In the genomic region with DNA sequence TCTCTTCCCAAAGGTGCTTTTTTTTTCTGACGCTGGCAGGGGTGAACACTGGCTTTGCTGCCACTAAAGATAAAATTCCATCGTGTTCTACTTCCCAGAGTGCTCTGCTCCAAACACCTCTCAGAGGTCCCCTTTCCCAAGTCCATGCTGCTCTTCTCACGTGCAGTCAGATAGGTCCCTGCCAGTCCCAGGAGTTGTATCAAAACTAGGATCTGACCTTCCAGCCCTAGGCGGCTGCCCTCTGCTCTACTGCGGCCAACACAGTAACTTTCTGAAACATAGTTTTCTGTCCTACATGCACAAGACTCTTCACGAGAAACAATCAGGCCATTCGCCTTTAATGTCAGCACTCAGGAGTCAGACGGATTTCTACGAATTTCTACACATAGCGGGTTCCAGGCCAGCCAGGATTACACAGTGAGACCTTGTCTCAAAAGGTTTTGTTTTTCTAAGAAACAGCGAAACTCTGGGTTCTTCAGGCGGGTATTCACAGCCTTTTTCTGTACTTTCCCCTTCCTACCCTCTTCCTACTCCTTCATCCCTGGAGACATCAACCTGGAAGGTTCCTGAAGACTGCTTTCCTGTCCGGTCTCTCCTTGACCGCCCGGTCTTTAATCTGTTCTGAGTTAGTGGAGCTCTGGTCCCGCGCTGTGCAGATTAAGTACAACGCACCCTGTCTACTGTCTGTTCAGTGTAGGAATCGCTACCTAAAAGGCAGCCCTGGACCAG, we compare ENCODE assay signal across 8 mouse cellular contexts. TPM values are rescaled to one million over a fixed set of nuclear protein-coding genes. Genes with fewer than 3 reads are reported as not detected.
DNase-seq lines count a peak whose midpoint lies in the region; ATAC-seq lines count a peak whose summit lies in the region.

No protein-coding gene starts in this region.

- peak overlapping the region; percentile 70 for H3K4me2 ChIP-seq in forebrain, embryonic 14.5 days (ENCODE audit: low read length)
- H3K4me2 ChIP-seq in limb, embryonic 13.5 days (replicated peaks): peak overlapping the region; percentile 71
- H3K4me2 ChIP-seq in stomach, embryonic 15.5 days: peak overlapping the region; percentile 75

- 33% methylated on average over 19 of the region's 19 CpGs for WGBS in forebrain, embryonic 14.5 days
- WGBS in limb, embryonic 13.5 days: 30% methylated on average over 19 of the region's 19 CpGs
- 21% methylated on average over 19 of the region's 19 CpGs for WGBS in stomach, embryonic 15.5 days

- peak overlapping the region; percentile 60 for H3K4me3 ChIP-seq in forebrain, embryonic 14.5 days (ENCODE audit: low read depth, low read length)
- peak overlapping the region; percentile 58 for H3K4me3 ChIP-seq in limb, embryonic 13.5 days
- H3K4me3 ChIP-seq in stomach, embryonic 15.5 days (replicated peaks): peak overlapping the region; percentile 57

- peak; percentile 9 for DNase-seq in embryo, embryonic 10 days (ENCODE audit: low spot score)
- no peak for DNase-seq in embryo, embryonic 9.5 days (ENCODE audit: extremely low spot score)
- no peak for DNase-seq in forebrain, embryonic 14.5 days (ENCODE audit: low spot score)
- no peak for DNase-seq in gastrocnemius, postnatal 25 days
- no peak for DNase-seq in right cerebral cortex, adult 2 months (ENCODE audit: low spot score in 2 of 2)

- peak overlapping the region; percentile 67; the same call in 1 of the 2 replicates for H3K27ac ChIP-seq in forebrain, embryonic 14.5 days (ENCODE audit: low read depth, low read length)
- H3K27ac ChIP-seq in limb, embryonic 13.5 days: peak overlapping the region; percentile 93
- peak overlapping the region; percentile 84 for H3K27ac ChIP-seq in stomach, embryonic 15.5 days

- 0 out of 2 replicates have a peak, but pooled peaks cover 2% of the 10 kb centered on the region for H3K4me1 ChIP-seq in forebrain, embryonic 14.5 days (ENCODE audit: control insufficient read depth, insufficient read depth, low read length)
- peaks cover 19% of the 10 kb centered on the region for H3K4me1 ChIP-seq in limb, embryonic 13.5 days
- 0 out of 2 replicates have a peak, but pooled peaks cover 14% of the 10 kb centered on the region for H3K4me1 ChIP-seq in stomach, embryonic 15.5 days

- H3K9ac ChIP-seq in forebrain, embryonic 14.5 days (ENCODE audit: low read length): peak overlapping the region; percentile 85
- peak overlapping the region; percentile 72 for H3K9ac ChIP-seq in limb, embryonic 13.5 days
- H3K9ac ChIP-seq in stomach, embryonic 15.5 days: peak overlapping the region; percentile 35; the same call in 1 of the 2 replicates

- no peaks in the 10 kb centered on the region for H3K27me3 ChIP-seq in forebrain, embryonic 14.5 days (replicated peaks; ENCODE audit: control insufficient read depth, insufficient read depth, low read length)
- no peaks in the 10 kb centered on the region for H3K27me3 ChIP-seq in limb, embryonic 13.5 days
- H3K27me3 ChIP-seq in stomach, embryonic 15.5 days (replicated peaks): no peaks in the 10 kb centered on the region

- no peaks in the 10 kb centered on the region for H3K36me3 ChIP-seq in forebrain, embryonic 14.5 days (ENCODE audit: control insufficient read depth, insufficient read depth, low read length)
- H3K36me3 ChIP-seq in limb, embryonic 13.5 days: no peaks in the 10 kb centered on the region
- H3K36me3 ChIP-seq in stomach, embryonic 15.5 days: no peaks in the 10 kb centered on the region

- no peaks in the 10 kb centered on the region for H3K9me3 ChIP-seq in forebrain, embryonic 14.5 days (replicated peaks; ENCODE audit: control insufficient read depth, low read length)
- H3K9me3 ChIP-seq in limb, embryonic 13.5 days: no peaks in the 10 kb centered on the region
- H3K9me3 ChIP-seq in stomach, embryonic 15.5 days: no peaks in the 10 kb centered on the region

- ATAC-seq in CD4-positive, CD25-positive, alpha-beta regulatory T cell, adult 4 months: peak; percentile 18
- no peak; the same call in 1 of the 2 replicates for ATAC-seq in forebrain, embryonic 14.5 days
- no peak; the same call in 1 of the 2 replicates for ATAC-seq in limb, embryonic 13.5 days (ENCODE audit: low FRiP score, low read depth)
- ATAC-seq in stomach, embryonic 15.5 days (ENCODE audit: insufficient read depth, low FRiP score, low read depth): no peak; the same call in 1 of the 2 replicates

RNA-seq across cellular contexts. Expression of a gene that starts 19.8 kb away (rescaled TPM):
- 1 to 10 TPM in 1 of 2 experiments, not detected in 1; 3.2 TPM for polyA plus RNA-seq in CD4-positive, CD25-positive, alpha-beta regulatory T cell, adult 4 months (2017; shearing (Covaris generic))
- polyA plus RNA-seq in forebrain, embryonic 14.5 days (2014; fragmentation: Nextera tagmentation; extraction: Ambion mirVana): 2.8 and 3.4 TPM in 2 replicates
- 8.0 and 8.4 TPM in 2 replicates for polyA plus RNA-seq in limb, embryonic 13.5 days (2015; fragmentation: Nextera tagmentation; extraction: Ambion mirVana)
- polyA plus RNA-seq in stomach, embryonic 15.5 days (2015; fragmentation: Nextera tagmentation; extraction: Ambion mirVana): 3.9 and 5.3 TPM in 2 replicates
- total RNA-seq in gastrocnemius, postnatal 25 days (2021): 100 to 1,000 TPM in 1 of 2 experiments, 10 to 100 TPM in 1; 16.2 to 171 TPM

RNA-seq across cellular contexts. Expression of a gene that starts 55.0 kb away (rescaled TPM):
- under 1 TPM; 0.42 to 0.59 TPM for polyA plus RNA-seq in CD4-positive, CD25-positive, alpha-beta regulatory T cell, adult 4 months (2017; shearing (Covaris generic))
- polyA plus RNA-seq in forebrain, embryonic 14.5 days (2014; fragmentation: Nextera tagmentation; extraction: Ambion mirVana): 0.10 and 0.42 TPM in 2 replicates
- polyA plus RNA-seq in limb, embryonic 13.5 days (2015; fragmentation: Nextera tagmentation; extraction: Ambion mirVana): 0.13 and 0.14 TPM in 2 replicates
- 0.12 and 0.15 TPM in 2 replicates for polyA plus RNA-seq in stomach, embryonic 15.5 days (2015; fragmentation: Nextera tagmentation; extraction: Ambion mirVana)
- under 1 TPM; 0.15 to 0.16 TPM for total RNA-seq in gastrocnemius, postnatal 25 days (2021)

Comparison
In these comparisons a context has a peak if more than half of its experiments do, and no peak if none do; other contexts are left out.
1. H3K9ac ChIP-seq: peak in every context shown above with its lines; median percentile 85 in forebrain, embryonic 14.5 days; 72 in limb, embryonic 13.5 days; 35 in stomach, embryonic 15.5 days.